Mouse (Mus musculus) CH12.LX (cell line): ENCODE measurements around the gene Abtb2.

Experiments used
- CHD1 ChIP-seq: IDR thresholded peaks from 2 replicates; pipeline ENCODE4 v1.6.1; 2012; ENCODE audit warnings: low read depth, low read length, improper control_type of control experiment, inconsistent platforms
- CTCF ChIP-seq, 2 experiments: IDR thresholded peaks in 1 of 2; conservative IDR thresholded peaks in 1 of 2; 2 replicates each; pipeline ENCODE4 v1.5.1; 2011 to 2012; ENCODE audit warnings: low read depth in 2 of 2, low read length in 2 of 2, improper control_type of control experiment in 1 of 2, inconsistent platforms in 1 of 2, mild to moderate bottlenecking in 1 of 2, moderate library complexity in 1 of 2
- E2F4 ChIP-seq: IDR thresholded peaks from 2 replicates; pipeline ENCODE4 v1.6.1; 2011; ENCODE audit warnings: low read depth, low read length, improper control_type of control experiment; ENCODE audit not compliant: insufficient replicate concordance
- EP300 ChIP-seq: IDR thresholded peaks from 2 replicates; pipeline ENCODE4 v1.6.1; 2011; ENCODE audit warnings: low read length, improper control_type of control experiment
- GABPA ChIP-seq: IDR thresholded peaks from 2 replicates; pipeline ENCODE4 v1.6.1; 2012; ENCODE audit warnings: low read depth, low read length, improper control_type of control experiment, inconsistent platforms; ENCODE audit not compliant: insufficient replicate concordance
- HCFC1 ChIP-seq: IDR thresholded peaks from 2 replicates; pipeline ENCODE4 v1.6.1; 2012; ENCODE audit warnings: low read depth, mild to moderate bottlenecking, inconsistent platforms, low read length, improper control_type of control experiment
- MAZ ChIP-seq: IDR thresholded peaks from 2 replicates; pipeline ENCODE4 v1.6.1; 2012; ENCODE audit warnings: low read depth, mild to moderate bottlenecking, inconsistent platforms, low read length, improper control_type of control experiment, moderate library complexity
- POLR2A ChIP-seq: IDR thresholded peaks from 2 replicates; pipeline ENCODE4 v1.6.1; 2011; ENCODE audit warnings: low read depth, mild to moderate bottlenecking, improper control_type of control experiment, low read length
- USF1 ChIP-seq: IDR thresholded peaks from 2 replicates; pipeline ENCODE4 v1.6.1; 2014; ENCODE audit warnings: low read depth, mild to moderate bottlenecking, inconsistent platforms, low read length, improper control_type of control experiment
- ZKSCAN1 ChIP-seq: IDR thresholded peaks from 2 replicates; pipeline ENCODE4 v1.6.1; 2012; ENCODE audit warnings: low read depth, inconsistent platforms, low read length, improper control_type of control experiment, borderline replicate concordance

- TF ChIP-seq CTCF (conservative IDR thresholded peaks at IDR 0.05 in 1 of 2, IDR thresholded peaks at IDR 0.05 in 1 of 2; ENCODE audit: low read depth in 2 of 2, low read length in 2 of 2) (peak; percentile 56 to 93), EP300 (no peak), HCFC1 (no peak), USF1 (no peak), ZKSCAN1 (no peak), POLR2A (no peak), MAZ (no peak), E2F4 (no peak), GABPA (no peak), CHD1 (no peak)
Observed at GRCm38 (mm10) chr2:103718594-103719291, 152.6 kb downstream of the Abtb2 start.
